Mouse (Mus musculus) intestine, embryonic 15.5 days (tissue): ENCODE measurements around the gene Ppox. TPM values are rescaled to one million over a fixed set of nuclear protein-coding genes. Genes with fewer than 3 reads are reported as not detected.

Experiments
- ATAC-seq: fragments of 200-750 bp; cut with Nextera tagmentation; 2 replicates; pipeline ENCODE4 v1.8.0; 2017; ENCODE audit warnings: moderate TSS enrichment, moderate library complexity
- H3K27ac ChIP-seq: fragments of 300-500 bp; sonication (generic); 2 replicates; pipeline ENCODE4 v1.5.1; 2015; ENCODE audit warnings: mild to moderate bottlenecking, inconsistent platforms
- H3K27me3 ChIP-seq: fragments of 300-500 bp; sonication (generic); replicated peaks from 2 replicates; pipeline ENCODE4 v1.6.1; 2015; ENCODE audit warnings: inconsistent platforms
- H3K36me3 ChIP-seq: fragments of 300-500 bp; sonication (generic); 2 replicates; pipeline ENCODE4 v1.6.1; 2015; ENCODE audit warnings: inconsistent platforms
- H3K4me1 ChIP-seq: fragments of 300-500 bp; sonication (generic); replicated peaks from 2 replicates; pipeline ENCODE4 v1.6.1; 2015; ENCODE audit warnings: inconsistent platforms
- H3K4me2 ChIP-seq: fragments of 300-500 bp; sonication (generic); replicated peaks from 2 replicates; pipeline ENCODE4 v1.6.1; 2015; ENCODE audit warnings: mild to moderate bottlenecking, inconsistent platforms
- H3K4me3 ChIP-seq: fragments of 300-500 bp; sonication (generic); replicated peaks from 2 replicates; pipeline ENCODE4 v1.5.1; 2015; ENCODE audit warnings: inconsistent platforms
- H3K9ac ChIP-seq: fragments of 300-500 bp; sonication (generic); 2 replicates; pipeline ENCODE4 v1.6.1; 2015; ENCODE audit warnings: inconsistent platforms
- H3K9me3 ChIP-seq: fragments of 300-500 bp; sonication (generic); 2 replicates; pipeline ENCODE4 v1.6.1; 2016; ENCODE audit warnings: inconsistent platforms
- WGBS: fragments of 180-500 bp; shearing (Covaris S2); methylation state at CpG from one replicate; pipeline ENCODE4 v1.1.7; 2015; 5-methylcytosine and 5-hydroxymethylcytosine counted together
- polyA plus RNA-seq: library from polyadenylated mRNA; unstranded; fragments of >200 nt; fragmentation: Nextera tagmentation; extraction: Ambion mirVana; gene quantifications from 2 replicates; pipeline ENCODE4 v1.2.1, GENCODE M21; 2015

Gene Ppox
- polyA plus RNA-seq, 1 experiment from 2014 or later: 38.7 TPM

DNA sequence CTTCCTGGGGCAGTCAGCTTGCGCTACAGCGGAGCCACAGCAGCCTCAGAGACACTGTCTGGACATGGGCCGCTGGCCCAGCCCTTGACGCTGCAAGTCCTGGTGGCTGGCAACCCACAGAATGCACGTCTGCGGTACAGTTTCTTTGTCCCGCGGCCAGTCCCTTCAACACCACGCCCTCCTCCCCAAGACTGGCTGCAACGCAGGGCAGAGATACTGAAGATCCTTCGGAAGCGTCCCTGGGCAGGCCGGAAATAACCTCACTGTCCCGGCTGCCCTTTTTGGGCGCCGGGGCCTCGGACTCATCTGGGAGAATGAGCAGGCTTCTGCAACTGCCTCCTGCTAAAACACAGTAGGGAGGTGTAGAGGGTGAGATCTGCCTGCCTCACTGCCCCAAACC, 22.1 kb downstream of the Ppox start:
- H3K9me3 ChIP-seq: no peaks in the 10 kb centered on the region
- ATAC-seq: no peak
- H3K27me3 ChIP-seq: no peaks in the 10 kb centered on the region
- no peak overlapping the region for H3K4me2 ChIP-seq
- peaks cover 11% of the 10 kb centered on the region for H3K4me1 ChIP-seq
- no peak overlapping the region for H3K27ac ChIP-seq
- 79% methylated on average over 17 of the region's 17 CpGs for WGBS
- no peak overlapping the region for H3K4me3 ChIP-seq
- H3K36me3 ChIP-seq: peaks cover 5% of the 10 kb centered on the region; the same call in 1 of the 2 replicates
- no peak overlapping the region for H3K9ac ChIP-seq

- H3K9ac ChIP-seq: no peak overlapping the region
- H3K36me3 ChIP-seq: peaks cover 8% of the 10 kb centered on the region; the same call in 1 of the 2 replicates
- WGBS: 87% methylated on average over 9 of the region's 9 CpGs
These were observed 23.2 kb downstream of the Ppox start for GRCm38 (mm10) chr1:171257781-171258180.

GRCm38 (mm10) chr1:171256937-171257548, 23.9 kb downstream of the Ppox start:
- H3K9me3 ChIP-seq: no peaks in the 10 kb centered on the region
- H3K4me2 ChIP-seq: no peak overlapping the region
- no peak overlapping the region for H3K4me3 ChIP-seq
- no peak overlapping the region for H3K9ac ChIP-seq
- 0 out of 2 replicates have a peak, but pooled peaks cover 8% of the 10 kb centered on the region for H3K4me1 ChIP-seq
- 61% methylated on average over 15 of the region's 15 CpGs for WGBS
- H3K27me3 ChIP-seq: no peaks in the 10 kb centered on the region
- H3K36me3 ChIP-seq: peaks cover 8% of the 10 kb centered on the region; the same call in 1 of the 2 replicates
- peak; percentile 24; the same call in 1 of the 2 replicates for ATAC-seq
- H3K27ac ChIP-seq: no peak overlapping the region

More at GRCm38 (mm10) chr1:171257781-171258180, 23.2 kb downstream of the Ppox start:
- peaks cover 9% of the 10 kb centered on the region for H3K4me1 ChIP-seq
- no peak overlapping the region for H3K4me2 ChIP-seq
- H3K27me3 ChIP-seq: no peaks in the 10 kb centered on the region
- H3K4me3 ChIP-seq: no peak overlapping the region
- ATAC-seq: no peak
- H3K9me3 ChIP-seq: no peaks in the 10 kb centered on the region
- no peak overlapping the region for H3K27ac ChIP-seq

GRCm38 (mm10) chr1:171256095-171256818, 24.7 kb downstream of the Ppox start:
- Histone ChIP-seq H3K9ac (no peak overlapping the region), H3K4me3 (no peak overlapping the region), H3K9me3 (no peaks in the 10 kb centered on the region), H3K4me1 (peaks cover 15% of the 10 kb centered on the region), H3K27ac (no peak overlapping the region), H3K36me3 (peaks cover 8% of the 10 kb centered on the region; the same call in 1 of the 2 replicates), H3K4me2 (no peak overlapping the region), H3K27me3 (no peaks in the 10 kb centered on the region)
- WGBS: 89% methylated on average over 24 of the region's 24 CpGs
- no peak for ATAC-seq

DNA sequence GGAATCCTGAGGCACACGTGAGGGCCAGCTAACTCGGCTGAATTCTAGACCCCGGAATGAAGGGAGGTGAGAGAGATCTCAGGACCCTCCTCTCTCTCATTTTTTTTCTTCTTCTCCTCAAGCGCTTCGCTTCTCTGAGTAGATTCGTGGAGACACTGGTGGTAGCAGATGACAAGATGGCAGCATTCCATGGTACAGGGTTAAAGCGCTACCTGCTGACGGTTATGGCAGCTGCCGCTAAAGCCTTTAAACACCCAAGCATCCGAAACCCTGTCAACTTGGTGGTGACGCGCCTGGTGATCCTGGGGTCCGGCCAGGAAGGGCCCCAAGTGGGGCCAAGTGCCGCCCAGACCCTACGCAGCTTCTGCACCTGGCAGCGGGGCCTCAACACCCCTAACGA, 28.6 kb downstream of the Ppox start:
- WGBS: 58% methylated on average over 17 of the region's 17 CpGs
- Histone ChIP-seq H3K9me3 (no peaks in the 10 kb centered on the region), H3K4me1 (peaks cover 40% of the 10 kb centered on the region), H3K9ac (peak overlapping the region; percentile 39), H3K27me3 (0 out of 2 replicates have a peak, but pooled peaks cover 4% of the 10 kb centered on the region), H3K4me3 (peak overlapping the region; percentile 35; the same call in 1 of the 2 replicates), H3K4me2 (peak overlapping the region; percentile 64), H3K36me3 (0 out of 2 replicates have a peak, but pooled peaks cover 3% of the 10 kb centered on the region), H3K27ac (peak overlapping the region; percentile 83)
- ATAC-seq: no peak

DNA sequence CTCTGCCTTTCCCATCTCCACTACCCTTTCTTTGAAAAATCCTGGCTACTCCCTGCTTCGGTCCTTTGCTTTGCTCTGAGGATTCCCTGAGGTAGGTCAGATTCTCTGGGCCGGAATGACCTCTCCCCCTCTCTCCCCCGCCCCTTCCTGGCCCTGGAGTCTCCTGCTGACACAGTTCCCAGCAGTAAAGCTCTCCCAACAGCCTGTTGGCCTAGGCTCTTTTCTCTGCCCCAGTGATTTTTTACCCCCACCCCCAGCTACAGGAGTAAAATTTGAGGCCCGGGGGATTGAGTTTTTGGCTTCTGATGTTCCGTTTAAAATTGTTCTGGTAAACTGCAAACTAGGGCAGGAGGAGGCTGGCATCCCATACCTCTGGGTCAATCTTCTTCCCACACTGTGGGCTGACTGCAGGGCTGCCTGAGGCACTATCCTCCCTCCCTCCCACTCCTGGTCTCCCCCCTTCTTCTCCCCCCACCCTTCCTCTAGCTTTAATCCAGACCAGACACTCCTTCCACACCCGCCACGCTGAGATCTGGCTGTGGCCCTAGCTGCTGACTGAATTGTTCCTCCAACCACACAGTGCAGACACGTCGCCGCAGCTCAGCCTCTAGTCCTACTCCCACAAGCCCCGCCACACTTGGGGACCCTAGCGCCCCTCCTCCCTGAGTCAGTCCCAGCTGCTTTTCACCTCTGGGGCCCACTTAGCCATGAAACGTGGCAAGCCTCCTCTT, 29.2 kb downstream of the Ppox start:
- peak overlapping the region; percentile 64 for H3K4me2 ChIP-seq
- H3K4me1 ChIP-seq: peaks cover 41% of the 10 kb centered on the region
- H3K4me3 ChIP-seq: peak overlapping the region; percentile 35
- H3K9ac ChIP-seq: peak overlapping the region; percentile 39
- H3K27ac ChIP-seq: peak overlapping the region; percentile 83
- 0 out of 2 replicates have a peak, but pooled peaks cover 3% of the 10 kb centered on the region for H3K36me3 ChIP-seq
- 0 out of 2 replicates have a peak, but pooled peaks cover 4% of the 10 kb centered on the region for H3K27me3 ChIP-seq
- ATAC-seq: peak; percentile 11; the same call in 1 of the 2 replicates
- H3K9me3 ChIP-seq: no peaks in the 10 kb centered on the region
- 16% methylated on average over 13 of the region's 13 CpGs for WGBS

DNA sequence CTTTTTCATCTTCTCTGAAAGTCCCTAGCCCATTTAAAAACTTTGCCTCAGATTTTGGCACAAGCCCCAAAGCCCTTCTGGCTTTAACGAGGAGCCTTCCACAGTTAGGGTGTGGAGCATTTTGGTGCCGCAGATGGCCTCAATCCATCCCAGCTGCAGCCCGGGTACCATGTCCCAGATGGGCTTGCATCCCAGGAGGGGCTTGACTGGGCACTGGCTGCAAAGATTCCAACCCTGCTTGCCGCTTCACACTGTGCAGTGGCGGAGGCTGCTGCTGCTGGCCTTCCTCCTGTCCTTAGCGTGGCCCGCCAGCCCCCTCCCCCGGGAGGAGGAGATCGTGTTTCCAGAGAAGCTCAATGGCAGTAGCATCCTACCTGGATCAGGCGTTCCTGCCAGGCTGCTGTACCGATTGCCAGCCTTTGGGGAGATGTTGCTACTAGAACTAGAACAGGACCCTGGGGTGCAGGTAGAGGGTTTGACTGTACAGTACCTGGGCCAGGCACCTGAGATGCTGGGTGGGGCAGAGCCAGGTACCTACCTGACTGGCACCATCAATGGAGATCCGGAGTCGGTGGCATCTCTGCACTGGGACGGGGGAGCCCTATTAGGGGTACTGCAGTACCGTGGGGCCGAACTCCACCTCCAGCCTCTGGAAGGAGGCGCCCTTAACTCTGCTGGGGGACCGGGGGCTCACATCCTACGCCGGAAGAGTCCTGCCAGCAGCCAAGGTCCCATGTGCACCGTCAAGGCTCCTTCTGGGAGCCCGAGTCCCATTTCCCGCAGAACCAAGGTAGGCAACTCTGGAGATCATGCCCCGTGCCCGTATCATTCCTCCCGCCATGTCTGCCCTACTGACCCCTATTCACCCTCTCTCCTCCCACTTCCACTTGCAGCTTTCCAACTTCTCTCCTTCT, 30.0 kb downstream of the Ppox start, which contains the start of gene Ndufs2:
Gene Ndufs2 (minus strand): TSS at position 709 of the 914 bp plus-strand sequence.
- Histone ChIP-seq H3K27me3 (0 out of 2 replicates have a peak, but pooled peaks cover 4% of the 10 kb centered on the region), H3K4me2 (peak within 1 kb of the TSS; percentile 64), H3K36me3 (0 out of 2 replicates have a peak, but pooled peaks cover 3% of the 10 kb centered on the region), H3K9ac (peak within 1 kb of the TSS; percentile 39), H3K27ac (peak within 1 kb of the TSS; percentile 83), H3K4me1 (peaks cover 46% of the 10 kb centered on the region), H3K4me3 (peak within 1 kb of the TSS; percentile 35), H3K9me3 (no peaks in the 10 kb centered on the region)
- 32% methylated on average over 26 of the region's 26 CpGs for WGBS
- no peak for ATAC-seq

DNA sequence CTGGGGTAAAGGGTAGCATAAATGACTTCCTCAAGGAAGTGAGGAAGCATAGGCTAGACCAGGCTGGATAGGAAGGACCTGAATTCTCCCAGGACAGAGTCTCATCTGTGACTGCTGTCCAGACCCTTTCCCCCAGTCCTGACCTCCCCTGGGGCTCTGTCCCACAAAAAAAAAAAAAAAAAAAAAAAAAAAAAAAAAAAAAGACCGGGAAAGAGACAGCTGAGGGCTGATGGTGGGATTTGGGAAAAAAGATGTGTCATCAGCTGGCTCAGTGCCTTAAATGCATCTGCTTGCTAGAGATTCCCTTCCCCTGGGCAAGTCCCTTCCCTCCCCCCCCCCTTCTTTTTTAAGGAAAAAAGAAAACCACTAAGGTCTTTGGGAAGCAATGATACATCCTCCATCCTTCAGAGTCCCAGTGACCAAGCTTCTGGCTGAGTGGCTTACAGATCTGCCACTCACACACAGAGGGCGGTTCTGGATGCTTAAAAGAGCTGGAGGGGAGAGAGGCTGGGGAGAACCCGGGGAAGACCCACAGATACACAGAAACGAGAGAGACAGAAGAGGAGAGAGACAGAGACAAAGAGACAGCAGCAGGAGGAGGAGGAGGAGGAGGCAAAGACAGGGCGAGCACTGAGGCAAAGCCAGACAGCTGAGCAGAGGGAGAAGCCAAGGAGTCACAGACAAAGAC, 30.9 kb downstream of the Ppox start, which contains the start of gene Adamts4:
Gene Adamts4 (plus strand): TSS at position 509 of the 688 bp plus-strand sequence.
- no peaks in the 10 kb centered on the region for H3K9me3 ChIP-seq
- peak within 1 kb of the TSS; percentile 83 for H3K27ac ChIP-seq
- 0 out of 2 replicates have a peak, but pooled peaks cover 3% of the 10 kb centered on the region for H3K36me3 ChIP-seq
- peak within 1 kb of the TSS; percentile 64 for H3K4me2 ChIP-seq
- H3K4me3 ChIP-seq: peak within 1 kb of the TSS; percentile 35
- peaks cover 50% of the 10 kb centered on the region for H3K4me1 ChIP-seq
- H3K27me3 ChIP-seq: 0 out of 2 replicates have a peak, but pooled peaks cover 4% of the 10 kb centered on the region
- 18% methylated on average over 5 of the region's 5 CpGs for WGBS
- H3K9ac ChIP-seq: peak within 1 kb of the TSS; percentile 39
- no peak for ATAC-seq

DNA sequence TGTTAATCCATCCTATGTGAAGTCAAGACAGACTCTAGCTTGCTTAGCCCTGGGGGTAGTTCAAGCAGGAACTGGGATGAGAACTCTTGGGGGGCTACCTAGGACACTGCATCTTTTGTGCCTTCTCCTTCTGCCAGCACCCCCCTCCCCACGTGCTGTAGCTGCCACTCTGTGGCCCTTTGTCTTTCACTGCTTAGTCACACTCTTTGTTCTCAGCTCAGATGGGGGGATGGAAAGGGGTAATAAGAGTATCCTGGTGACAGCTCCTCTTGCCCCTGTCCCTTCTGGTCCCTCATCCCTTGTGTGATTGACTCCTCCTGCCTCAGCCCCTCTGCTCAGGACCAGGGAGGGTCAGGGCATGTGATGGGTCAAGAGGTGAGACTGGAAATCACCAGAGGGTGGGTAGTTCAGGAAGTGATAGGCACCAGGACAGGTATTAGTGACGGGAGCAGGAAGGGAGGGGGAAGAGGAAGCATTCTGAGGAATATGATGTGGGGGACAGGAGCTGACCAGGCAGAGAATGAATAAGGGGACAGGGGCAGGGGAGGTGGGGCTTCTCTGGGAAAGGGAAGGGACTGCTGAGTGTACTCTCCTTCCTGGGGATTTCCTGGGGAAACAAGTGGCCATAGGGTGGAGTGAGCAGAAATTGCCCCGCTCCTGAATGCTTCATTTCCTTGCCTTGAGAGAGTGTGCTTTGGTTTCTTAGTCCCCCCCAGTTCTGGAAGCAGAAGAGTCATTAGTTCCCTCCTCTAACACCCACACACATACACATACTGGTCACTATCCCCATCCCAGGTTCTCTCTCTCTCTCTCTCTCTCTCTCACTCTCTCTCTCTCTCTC, 32.4 kb downstream of the Ppox start:
- Histone ChIP-seq H3K36me3 (0 out of 2 replicates have a peak, but pooled peaks cover 2% of the 10 kb centered on the region), H3K27me3 (0 out of 2 replicates have a peak, but pooled peaks cover 4% of the 10 kb centered on the region), H3K4me3 (no peak overlapping the region), H3K4me1 (peaks cover 50% of the 10 kb centered on the region), H3K9ac (no peak overlapping the region), H3K4me2 (no peak overlapping the region; the same call in none of the 2 replicates), H3K9me3 (no peaks in the 10 kb centered on the region), H3K27ac (peak overlapping the region; percentile 86)
- no peak for ATAC-seq
- 52% methylated on average over 3 of the region's 3 CpGs for WGBS

DNA sequence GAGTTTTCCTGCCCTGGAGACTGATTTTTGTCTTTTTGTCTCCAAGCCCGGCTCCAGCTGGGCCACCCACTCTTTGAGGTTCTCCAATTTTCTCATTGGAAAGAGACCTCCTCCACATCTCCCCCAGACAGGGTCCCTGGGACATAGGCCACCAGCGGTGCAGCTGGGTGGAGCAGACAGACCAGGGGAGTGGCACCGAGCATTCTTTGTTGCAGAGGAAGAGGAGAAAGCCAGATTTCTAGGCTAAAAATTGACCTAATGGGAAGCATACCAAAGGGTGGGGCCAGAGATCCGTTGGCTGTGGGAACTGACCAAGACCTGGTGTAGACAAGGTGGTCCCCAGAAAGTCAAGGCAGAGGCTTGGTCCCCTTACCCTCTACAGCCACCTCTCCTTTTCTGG, 33.1 kb downstream of the Ppox start:
- Histone ChIP-seq H3K27ac (peak overlapping the region; percentile 86), H3K36me3 (0 out of 2 replicates have a peak, but pooled peaks cover 6% of the 10 kb centered on the region), H3K9ac (peak overlapping the region; percentile 15; the same call in 1 of the 2 replicates), H3K9me3 (no peaks in the 10 kb centered on the region), H3K4me1 (peaks cover 49% of the 10 kb centered on the region), H3K4me2 (peak overlapping the region; percentile 64), H3K27me3 (0 out of 2 replicates have a peak, but pooled peaks cover 4% of the 10 kb centered on the region), H3K4me3 (peak overlapping the region; percentile 65; the same call in 1 of the 2 replicates)
- ATAC-seq: no peak
- WGBS: 21% methylated on average over 4 of the region's 4 CpGs
